Mouse (Mus musculus): ENCODE measurements around the gene Gpat3. TPM values are rescaled to one million over a fixed set of nuclear protein-coding genes. Genes with fewer than 3 reads are reported as not detected.

The Gpat3 gene
- polyA plus RNA-seq, 1 experiment from 2014 or later, result 0.89 TPM

DNA sequence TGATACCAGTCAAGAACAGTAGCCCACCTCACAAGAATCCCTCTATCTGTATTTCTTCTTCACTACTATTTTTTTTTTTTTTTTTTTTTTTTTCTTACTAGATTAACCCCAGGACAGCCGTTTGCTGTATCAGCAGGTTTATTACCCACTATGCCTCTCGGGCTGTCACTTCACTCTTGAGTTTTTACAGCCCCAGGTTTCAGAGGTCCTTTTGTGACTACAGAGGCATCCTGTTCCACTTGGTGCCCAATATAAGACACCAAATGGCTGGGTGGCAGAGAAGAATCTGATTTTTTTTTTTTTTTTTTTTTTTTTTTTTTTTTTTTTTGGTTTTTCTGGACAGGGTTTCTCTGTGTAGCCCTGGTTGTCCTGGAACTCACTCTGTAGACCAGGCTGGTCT lies 1.6 kb downstream of the Gpat3 start:
- no peak overlapping the region for H3K9ac ChIP-seq (replicated peaks; ENCODE audit: low read depth, low read length)
- peak overlapping the region; percentile 98; the same call in 1 of the 2 replicates for H3K4me2 ChIP-seq (ENCODE audit: low read length)
- no peak for ATAC-seq
- H3K27ac ChIP-seq (ENCODE audit: low read length), result no peak overlapping the region
- H3K4me3 ChIP-seq (replicated peaks; ENCODE audit: low read length), result no peak overlapping the region
- H3K27me3 ChIP-seq (replicated peaks; ENCODE audit: control insufficient read depth, insufficient read depth, low read length), result peaks cover 23% of the 10 kb centered on the region
- no peaks in the 10 kb centered on the region for H3K9me3 ChIP-seq (ENCODE audit: control insufficient read depth, low read length)
- H3K36me3 ChIP-seq (ENCODE audit: control insufficient read depth, insufficient read depth), result no peaks in the 10 kb centered on the region
- peaks cover 15% of the 10 kb centered on the region for H3K4me1 ChIP-seq (replicated peaks; ENCODE audit: control insufficient read depth, insufficient read depth, low read length)
- WGBS, result 17% methylated on average over 2 of the region's 2 CpGs

DNA sequence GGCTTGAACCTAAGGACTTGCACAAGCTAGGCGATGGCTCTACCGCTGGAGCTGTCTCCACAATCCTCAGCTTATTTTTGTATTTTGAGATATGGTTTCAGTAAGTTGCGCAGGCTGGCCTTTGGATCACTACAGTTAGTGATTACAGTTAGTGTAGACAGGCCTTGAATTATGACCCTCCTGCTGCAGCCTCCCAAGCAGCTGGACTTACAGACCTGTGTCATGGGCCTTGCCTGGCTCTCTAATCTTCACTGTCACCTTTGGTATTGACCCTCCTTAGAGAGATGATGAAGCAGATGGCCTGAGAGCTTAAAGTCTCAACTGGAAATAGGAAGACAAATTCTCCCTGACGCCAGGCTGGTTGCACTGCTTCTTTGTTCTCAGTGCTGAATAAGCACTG lies 8.4 kb downstream of the Gpat3 start:
- 87% methylated on average over 4 of the region's 4 CpGs for WGBS
- H3K4me3 ChIP-seq (replicated peaks; ENCODE audit: low read length), result no peak overlapping the region
- no peaks in the 10 kb centered on the region for H3K36me3 ChIP-seq (ENCODE audit: control insufficient read depth, insufficient read depth)
- ATAC-seq, result no peak
- no peaks in the 10 kb centered on the region for H3K4me1 ChIP-seq (replicated peaks; ENCODE audit: control insufficient read depth, insufficient read depth, low read length)
- no peak overlapping the region for H3K4me2 ChIP-seq (ENCODE audit: low read length)
- H3K27ac ChIP-seq (ENCODE audit: low read length), result no peak overlapping the region
- H3K9me3 ChIP-seq (ENCODE audit: control insufficient read depth, low read length), result no peaks in the 10 kb centered on the region
- no peak overlapping the region for H3K9ac ChIP-seq (replicated peaks; ENCODE audit: low read depth, low read length)
- H3K27me3 ChIP-seq (replicated peaks; ENCODE audit: control insufficient read depth, insufficient read depth, low read length), result no peaks in the 10 kb centered on the region

DNA sequence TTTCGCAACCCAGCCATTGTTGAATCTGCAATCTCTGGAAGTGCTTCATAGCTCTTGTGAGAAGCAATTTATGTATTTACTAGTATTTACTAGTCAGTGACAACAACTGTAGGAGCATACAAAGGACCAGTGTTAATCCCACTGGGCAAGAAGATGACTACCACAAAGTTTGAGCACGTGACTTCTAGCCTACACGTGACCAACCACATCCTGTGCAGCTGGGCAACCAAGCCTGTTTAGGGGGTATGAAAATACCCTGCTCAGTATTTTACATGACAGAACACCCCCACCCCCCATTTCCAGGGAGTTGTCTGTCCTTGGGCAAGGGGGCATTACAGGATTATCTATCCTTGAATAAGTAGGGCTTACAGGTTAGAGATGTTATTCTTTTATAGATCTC lies 11.0 kb downstream of the Gpat3 start:
- Histone ChIP-seq H3K9me3 (ENCODE audit: control insufficient read depth, low read length) (no peaks in the 10 kb centered on the region), H3K27me3 (replicated peaks; ENCODE audit: control insufficient read depth, insufficient read depth, low read length) (no peaks in the 10 kb centered on the region), H3K4me2 (ENCODE audit: low read length) (no peak overlapping the region), H3K4me3 (replicated peaks; ENCODE audit: low read length) (no peak overlapping the region), H3K27ac (ENCODE audit: low read length) (no peak overlapping the region), H3K4me1 (replicated peaks; ENCODE audit: control insufficient read depth, insufficient read depth, low read length) (no peaks in the 10 kb centered on the region), H3K36me3 (ENCODE audit: control insufficient read depth, insufficient read depth) (no peaks in the 10 kb centered on the region), H3K9ac (replicated peaks; ENCODE audit: low read depth, low read length) (no peak overlapping the region)
- ATAC-seq, result no peak
- WGBS, result 94% methylated on average over 3 of the region's 3 CpGs

DNA sequence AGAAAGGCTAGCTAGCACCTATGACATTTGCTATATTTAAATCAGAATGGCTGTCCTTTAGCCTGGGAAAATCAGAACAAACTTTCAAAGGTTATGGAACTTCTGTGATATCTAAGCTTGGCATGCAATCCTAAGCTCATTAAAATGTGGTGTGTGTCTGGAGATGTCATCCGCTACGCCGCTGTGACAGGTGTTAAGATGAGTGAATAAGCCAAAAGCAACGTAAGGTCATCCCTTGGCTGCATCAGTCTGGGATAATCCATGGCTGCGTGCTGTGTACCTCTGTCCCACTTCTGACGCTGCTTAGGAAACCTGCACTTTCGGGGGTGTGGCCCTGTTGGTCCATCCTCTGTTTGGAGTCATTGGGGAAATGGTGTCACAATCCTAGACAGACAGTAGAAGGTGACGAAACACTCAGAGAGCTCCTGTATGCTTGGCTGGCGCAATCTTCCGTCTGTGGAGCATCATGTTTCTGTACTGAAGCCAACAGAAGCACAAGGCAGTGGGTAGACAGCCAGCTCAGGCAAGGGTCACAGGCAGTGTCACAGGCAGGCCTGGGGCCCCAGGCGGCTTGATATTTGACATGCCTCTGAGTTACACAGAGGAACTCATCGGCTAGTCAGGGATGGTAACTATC lies 15.0 kb downstream of the Gpat3 start:
- Histone ChIP-seq H3K4me1 (replicated peaks; ENCODE audit: control insufficient read depth, insufficient read depth, low read length) (no peaks in the 10 kb centered on the region), H3K9me3 (ENCODE audit: control insufficient read depth, low read length) (no peaks in the 10 kb centered on the region), H3K27ac (ENCODE audit: low read length) (no peak overlapping the region), H3K4me2 (ENCODE audit: low read length) (no peak overlapping the region), H3K4me3 (replicated peaks; ENCODE audit: low read length) (no peak overlapping the region), H3K36me3 (ENCODE audit: control insufficient read depth, insufficient read depth) (no peaks in the 10 kb centered on the region), H3K9ac (replicated peaks; ENCODE audit: low read depth, low read length) (no peak overlapping the region), H3K27me3 (replicated peaks; ENCODE audit: control insufficient read depth, insufficient read depth, low read length) (no peaks in the 10 kb centered on the region)
- no peak for ATAC-seq
- 81% methylated on average over 12 of the region's 12 CpGs for WGBS

DNA sequence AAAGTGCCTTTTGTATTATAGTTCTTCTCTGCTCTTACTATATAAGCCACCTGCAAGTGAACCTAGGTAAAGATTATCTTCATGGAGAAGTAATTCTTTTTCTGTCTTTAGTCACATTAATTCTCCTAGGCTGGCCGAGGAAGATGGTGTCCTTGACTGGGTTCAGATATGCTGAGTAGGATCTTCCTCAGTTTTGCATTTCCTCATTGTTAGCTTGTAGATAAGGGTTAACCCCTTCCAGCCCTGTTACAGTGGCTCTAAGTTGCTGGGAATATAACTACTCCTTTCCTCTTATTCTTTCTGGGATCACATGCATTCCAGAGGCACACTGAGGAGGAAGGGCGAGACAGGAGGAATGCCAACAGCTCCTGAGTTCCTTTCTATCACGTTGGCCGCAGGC lies 15.6 kb downstream of the Gpat3 start:
- no peak overlapping the region for H3K9ac ChIP-seq (replicated peaks; ENCODE audit: low read depth, low read length)
- WGBS, result 68% methylated on average over 4 of the region's 4 CpGs

DNA sequence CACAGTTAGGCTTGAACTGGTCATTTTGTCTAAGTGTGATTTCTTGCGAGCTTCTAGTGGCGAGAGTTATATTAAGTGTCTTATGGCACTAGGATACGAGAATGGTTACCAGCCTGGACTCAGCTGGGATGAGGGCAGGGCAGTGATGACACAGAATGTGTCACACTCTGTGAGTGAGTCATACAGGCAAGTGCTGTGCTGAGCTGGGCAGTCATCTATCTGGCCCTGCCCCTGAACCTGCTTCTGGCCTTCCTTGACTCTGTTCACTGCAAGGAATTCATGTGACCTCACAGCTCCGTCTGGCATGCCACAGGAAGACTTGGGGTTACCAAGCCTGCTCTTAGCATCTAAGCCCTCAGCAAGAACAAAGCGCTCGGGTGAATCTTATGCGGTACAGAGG lies 16.3 kb downstream of the Gpat3 start:
- H3K27ac ChIP-seq (ENCODE audit: low read length), result no peak overlapping the region
- no peaks in the 10 kb centered on the region for H3K36me3 ChIP-seq (ENCODE audit: control insufficient read depth, insufficient read depth)
- no peak overlapping the region for H3K4me2 ChIP-seq (ENCODE audit: low read length)
- no peak overlapping the region for H3K9ac ChIP-seq (replicated peaks; ENCODE audit: low read depth, low read length)
- no peaks in the 10 kb centered on the region for H3K27me3 ChIP-seq (replicated peaks; ENCODE audit: control insufficient read depth, insufficient read depth, low read length)
- H3K4me1 ChIP-seq (replicated peaks; ENCODE audit: control insufficient read depth, insufficient read depth, low read length), result no peaks in the 10 kb centered on the region
- 79% methylated on average over 7 of the region's 7 CpGs for WGBS
- H3K9me3 ChIP-seq (ENCODE audit: control insufficient read depth, low read length), result no peaks in the 10 kb centered on the region
- no peak overlapping the region for H3K4me3 ChIP-seq (replicated peaks; ENCODE audit: low read length)
- ATAC-seq, result no peak

More for the DNA sequence above, 15.6 kb downstream of the Gpat3 start:
- Histone ChIP-seq H3K4me2 (ENCODE audit: low read length) (no peak overlapping the region), H3K36me3 (ENCODE audit: control insufficient read depth, insufficient read depth) (no peaks in the 10 kb centered on the region), H3K27ac (ENCODE audit: low read length) (no peak overlapping the region), H3K4me3 (replicated peaks; ENCODE audit: low read length) (no peak overlapping the region), H3K9me3 (ENCODE audit: control insufficient read depth, low read length) (no peaks in the 10 kb centered on the region), H3K27me3 (replicated peaks; ENCODE audit: control insufficient read depth, insufficient read depth, low read length) (no peaks in the 10 kb centered on the region), H3K4me1 (replicated peaks; ENCODE audit: control insufficient read depth, insufficient read depth, low read length) (no peaks in the 10 kb centered on the region)
- ATAC-seq, result no peak

DNA sequence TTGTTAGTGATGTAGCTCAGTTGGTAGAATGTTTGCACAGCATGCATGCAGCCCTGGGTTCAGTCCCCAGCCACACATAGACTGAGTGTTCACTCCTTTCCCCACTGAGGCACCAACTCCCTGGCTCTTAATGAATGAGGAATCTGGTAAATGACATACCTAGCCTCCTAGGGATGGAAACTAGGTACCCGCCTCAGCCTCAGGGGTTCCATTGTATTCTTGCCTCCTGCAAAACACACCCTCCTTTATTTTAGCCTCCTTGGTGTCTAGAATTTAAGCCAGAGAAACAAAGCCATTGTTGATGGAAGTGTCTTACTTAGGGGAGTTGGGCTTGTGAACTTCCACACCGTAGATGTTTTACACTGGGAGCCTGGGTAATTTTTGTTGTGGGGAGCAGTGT lies 17.6 kb downstream of the Gpat3 start:
- Histone ChIP-seq H3K9me3 (ENCODE audit: control insufficient read depth, low read length) (no peaks in the 10 kb centered on the region), H3K4me1 (replicated peaks; ENCODE audit: control insufficient read depth, insufficient read depth, low read length) (no peaks in the 10 kb centered on the region), H3K4me3 (replicated peaks; ENCODE audit: low read length) (no peak overlapping the region), H3K36me3 (ENCODE audit: control insufficient read depth, insufficient read depth) (no peaks in the 10 kb centered on the region), H3K27ac (ENCODE audit: low read length) (no peak overlapping the region), H3K9ac (replicated peaks; ENCODE audit: low read depth, low read length) (no peak overlapping the region), H3K27me3 (replicated peaks; ENCODE audit: control insufficient read depth, insufficient read depth, low read length) (no peaks in the 10 kb centered on the region), H3K4me2 (ENCODE audit: low read length) (no peak overlapping the region)
- WGBS, result 45% methylated on average over 2 of the region's 2 CpGs
- ATAC-seq, result no peak

DNA sequence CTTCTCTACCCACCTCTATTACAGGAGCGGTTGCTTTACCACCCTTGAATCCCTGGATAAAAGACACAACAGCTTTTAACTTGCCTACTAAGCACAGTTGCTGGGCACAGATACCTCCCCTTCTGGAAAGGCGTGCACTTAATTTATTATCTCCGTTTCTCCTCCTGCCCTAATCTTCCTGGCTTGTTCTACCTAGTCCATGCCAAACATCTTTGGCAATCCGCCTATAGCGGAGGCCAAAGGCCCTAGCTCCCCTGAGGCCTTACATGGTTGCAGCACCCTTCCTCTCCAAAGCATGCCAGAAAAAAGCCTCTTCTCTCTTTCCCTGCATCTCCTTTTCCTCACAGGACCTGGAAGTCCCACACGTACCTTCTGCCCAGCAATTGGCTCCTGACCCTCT lies 18.9 kb downstream of the Gpat3 start:
- 74% methylated on average over 6 of the region's 6 CpGs for WGBS
- H3K27me3 ChIP-seq (replicated peaks; ENCODE audit: control insufficient read depth, insufficient read depth, low read length), result no peaks in the 10 kb centered on the region

DNA sequence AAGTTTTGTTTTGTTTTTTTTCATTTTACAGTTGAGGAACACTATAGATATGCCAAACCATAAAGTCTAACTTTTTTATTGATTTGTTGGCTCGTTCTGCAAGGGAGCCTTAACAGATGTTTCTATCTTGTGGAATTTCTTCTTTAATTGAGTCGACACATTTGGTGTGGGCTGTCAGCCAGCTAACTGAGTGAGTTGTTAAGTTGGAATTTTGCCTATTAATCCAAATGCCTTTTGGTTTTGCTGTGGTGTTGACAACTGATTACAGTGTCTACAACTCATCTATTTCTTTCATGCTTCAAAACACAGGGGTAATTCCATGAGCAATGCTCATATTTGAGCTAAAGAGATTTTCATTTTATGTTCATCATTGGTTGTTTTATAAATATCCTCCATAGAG lies 20.7 kb downstream of the Gpat3 start:
- 39% methylated on average over 2 of the region's 2 CpGs for whole genome bisulfite sequencing
- Histone ChIP-seq H3K27me3 (replicated peaks; ENCODE audit: control insufficient read depth, insufficient read depth, low read length) (no peaks in the 10 kb centered on the region), H3K4me2 (ENCODE audit: low read length) (no peak overlapping the region), H3K9ac (replicated peaks; ENCODE audit: low read depth, low read length) (no peak overlapping the region), H3K9me3 (ENCODE audit: control insufficient read depth, low read length) (no peaks in the 10 kb centered on the region), H3K27ac (ENCODE audit: low read length) (no peak overlapping the region), H3K36me3 (ENCODE audit: control insufficient read depth, insufficient read depth) (no peaks in the 10 kb centered on the region), H3K4me1 (replicated peaks; ENCODE audit: control insufficient read depth, insufficient read depth, low read length) (no peaks in the 10 kb centered on the region), H3K4me3 (replicated peaks; ENCODE audit: low read length) (no peak overlapping the region)
- no peak for ATAC-seq

More for the DNA sequence above, 18.9 kb downstream of the Gpat3 start:
- no peak for ATAC-seq
- Histone ChIP-seq H3K9me3 (ENCODE audit: control insufficient read depth, low read length) (no peaks in the 10 kb centered on the region), H3K27ac (ENCODE audit: low read length) (no peak overlapping the region), H3K36me3 (ENCODE audit: control insufficient read depth, insufficient read depth) (no peaks in the 10 kb centered on the region), H3K4me1 (replicated peaks; ENCODE audit: control insufficient read depth, insufficient read depth, low read length) (no peaks in the 10 kb centered on the region), H3K4me2 (ENCODE audit: low read length) (no peak overlapping the region), H3K9ac (replicated peaks; ENCODE audit: low read depth, low read length) (no peak overlapping the region), H3K4me3 (replicated peaks; ENCODE audit: low read length) (no peak overlapping the region)

Measured in forebrain, embryonic 16.5 days (tissue).